Mouse (Mus musculus) limb, embryonic 14.5 days (tissue): Measurements from ENCODE around the gene Myzap. TPM values are rescaled to one million over a fixed set of nuclear protein-coding genes. Genes with fewer than 3 reads are reported as not detected.

Experiments
- ATAC-seq: fragments of 200-750 bp; cut with Nextera tagmentation; 2 replicates; pipeline ENCODE4 v1.8.0; 2017; ENCODE audit warnings: low read depth, moderate number of reproducible peaks, moderate TSS enrichment; ENCODE audit not compliant: low FRiP score
- DNase-seq: peaks from one replicate; pipeline ENCODE4 v3.0.0-alpha.2; 2015; ENCODE audit warnings: low spot score
- H3K27ac ChIP-seq: fragments of 300-500 bp; sonication (generic); replicated peaks from 2 replicates; pipeline ENCODE4 v1.5.1; 2014; ENCODE audit warnings: low read depth, mild to moderate bottlenecking, low read length, moderate library complexity, mixed read lengths
- H3K27me3 ChIP-seq: fragments of 300-500 bp; sonication (generic); 2 replicates; pipeline ENCODE4 v1.6.1; 2014; ENCODE audit warnings: low read length, mixed read lengths; ENCODE audit not compliant: control insufficient read depth, insufficient read depth
- H3K36me3 ChIP-seq: fragments of 300-500 bp; sonication (generic); 2 replicates; pipeline ENCODE4 v1.6.1; 2014; ENCODE audit warnings: mild to moderate bottlenecking, low read length, moderate library complexity, mixed read lengths; ENCODE audit not compliant: control insufficient read depth, insufficient read depth
- H3K4me1 ChIP-seq: fragments of 300-500 bp; sonication (generic); 2 replicates; pipeline ENCODE4 v1.6.1; 2014; ENCODE audit warnings: antibody characterized with exemption, low read length, mixed read lengths; ENCODE audit not compliant: control insufficient read depth, insufficient read depth
- H3K4me2 ChIP-seq: fragments of 300-500 bp; sonication (generic); replicated peaks from 2 replicates; pipeline ENCODE4 v1.6.1; 2014; ENCODE audit warnings: low read depth, mild to moderate bottlenecking, low read length, moderate library complexity; ENCODE audit not compliant: severe bottlenecking
- H3K4me3 ChIP-seq: fragments of 300-500 bp; sonication (generic); replicated peaks from 2 replicates; pipeline ENCODE4 v1.5.1; 2014; ENCODE audit warnings: low read length
- H3K9ac ChIP-seq: fragments of 300-500 bp; sonication (generic); 2 replicates; pipeline ENCODE4 v1.6.1; 2014; ENCODE audit warnings: mild to moderate bottlenecking, low read depth, low read length, moderate library complexity; ENCODE audit not compliant: severe bottlenecking
- H3K9me3 ChIP-seq: fragments of 300-500 bp; sonication (generic); 2 replicates; pipeline ENCODE4 v1.6.1; 2016; ENCODE audit warnings: low read length; ENCODE audit not compliant: control insufficient read depth
- POLR2A ChIP-seq: fragments of 200-500 bp; IDR thresholded peaks from 2 replicates; pipeline ENCODE4 v1.8.0; 2012; ENCODE audit warnings: inconsistent platforms, mild to moderate bottlenecking, moderate library complexity, borderline replicate concordance; ENCODE audit not compliant: insufficient read depth, insufficient read length; ENCODE audit errors: extremely low read depth
- WGBS: fragments of 180-500 bp; shearing (Covaris S2); extraction: QIAGEN DNeasy Blood & Tissue Kit; methylation state at CpG from one replicate; pipeline ENCODE4 v1.1.7; 2014; 5-methylcytosine and 5-hydroxymethylcytosine counted together
- polyA plus RNA-seq, 2 experiments: library from polyadenylated mRNA; depleted of rRNA in 1 of 2; stranded (reverse) in 1 of 2; unstranded in 1 of 2; fragments of >200 nt; fragmentation: Nextera tagmentation in 1 of 2; extraction: Ambion mirVana in 1 of 2; gene quantifications; 2 replicates each; pipeline versions ENCODE4 v1.2.1 to v1.2.3; 2012 to 2014

Myzap gene
- 27.8 and 33.1 TPM in 2 replicates for polyA plus RNA-seq (2012; rRNA removed)
- polyA plus RNA-seq (2014; fragmentation: Nextera tagmentation; extraction: Ambion mirVana): 16.1 TPM in 2 replicates

DNA sequence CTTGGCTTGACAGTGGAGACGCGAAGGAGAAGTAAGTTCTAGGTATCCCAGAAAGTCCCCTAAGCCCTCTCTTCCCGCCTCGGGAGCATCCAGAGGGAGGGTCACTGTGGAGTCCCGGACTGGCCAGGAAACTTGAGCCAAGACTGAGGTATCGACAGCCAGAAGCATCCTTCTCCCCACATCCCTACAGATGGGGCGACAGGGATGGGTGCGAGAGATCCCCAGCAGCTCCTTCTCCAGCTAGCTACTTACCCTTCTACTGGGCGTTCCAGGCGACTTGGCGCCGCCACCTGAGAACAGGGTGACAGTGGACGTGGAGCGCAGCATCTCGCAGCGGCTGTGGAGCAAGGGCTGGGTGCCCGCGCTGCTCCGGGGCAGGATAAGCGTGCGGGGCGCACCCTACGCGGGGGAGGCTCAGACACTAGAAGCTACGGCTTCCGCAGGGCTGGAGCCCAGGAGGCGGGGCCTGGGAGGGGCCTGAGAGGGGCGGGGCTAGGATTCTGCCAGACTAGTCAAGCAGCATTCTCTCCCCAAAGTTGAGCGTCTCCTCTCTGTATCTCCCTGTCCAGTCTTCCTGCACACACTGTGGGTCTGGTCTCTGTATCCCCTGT is at the start of gene Myzap:
TSS of gene Myzap (minus strand) at position 423 of the 611 bp plus-strand sequence.
- ATAC-seq (peak; percentile 89), DNase-seq (peak; percentile 86)
- Histone ChIP-seq H3K9ac (peak within 1 kb of the TSS; percentile 63), H3K4me3 (peak within 1 kb of the TSS; percentile 56), H3K27me3 (no peaks in the 10 kb centered on the region), H3K4me1 (peaks cover 13% of the 10 kb centered on the region; the same call in 1 of the 2 replicates), H3K4me2 (peak within 1 kb of the TSS; percentile 91), H3K27ac (no peak within 1 kb of the TSS), H3K36me3 (no peaks in the 10 kb centered on the region), H3K9me3 (no peaks in the 10 kb centered on the region)
- TF ChIP-seq POLR2A: no peak
- WGBS: 2% methylated on average over 28 of the region's 29 CpGs

GRCm38 (mm10) chr9:71640361-71640927 is 48.3 kb upstream of the Myzap start:
- no peaks in the 10 kb centered on the region for H3K27me3 ChIP-seq
- H3K36me3 ChIP-seq: no peaks in the 10 kb centered on the region
- 76% methylated on average over 4 of the region's 4 CpGs for WGBS
- H3K4me1 ChIP-seq: no peaks in the 10 kb centered on the region
- H3K9me3 ChIP-seq: peaks cover 5% of the 10 kb centered on the region; the same call in 1 of the 2 replicates
- no peak overlapping the region for H3K4me2 ChIP-seq
- ATAC-seq (no peak), DNase-seq (no peak)
- H3K9ac ChIP-seq: no peak overlapping the region
- no peak overlapping the region for H3K27ac ChIP-seq
- H3K4me3 ChIP-seq: no peak overlapping the region
- no peak for TF ChIP-seq POLR2A

DNA sequence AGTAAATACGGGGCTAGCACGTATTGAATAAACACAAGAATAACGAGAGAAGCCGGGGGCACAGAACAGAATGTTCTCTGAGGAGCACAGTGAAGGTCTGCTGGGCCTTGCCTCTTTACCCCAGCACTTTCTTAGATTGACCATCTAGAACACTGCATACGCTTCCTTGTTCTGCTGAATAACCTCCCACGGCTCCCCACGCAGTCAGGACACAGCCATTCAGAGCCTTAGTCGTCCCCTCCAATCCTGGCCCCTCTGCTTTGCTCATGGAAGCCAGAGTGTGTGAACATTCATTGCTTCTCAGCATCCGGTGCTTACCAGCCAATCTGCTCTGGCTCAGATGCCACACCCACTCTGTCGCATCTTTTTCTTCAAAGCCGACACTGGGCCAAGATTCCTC is 46.0 kb upstream of the Myzap start:
- Histone ChIP-seq H3K9ac (no peak overlapping the region), H3K4me1 (no peaks in the 10 kb centered on the region), H3K36me3 (no peaks in the 10 kb centered on the region), H3K4me2 (no peak overlapping the region), H3K4me3 (no peak overlapping the region), H3K27ac (no peak overlapping the region), H3K9me3 (peaks cover 5% of the 10 kb centered on the region; the same call in 1 of the 2 replicates), H3K27me3 (no peaks in the 10 kb centered on the region)
- 78% methylated on average over 11 of the region's 11 CpGs for WGBS
- TF ChIP-seq POLR2A: no peak
- DNase-seq (no peak), ATAC-seq (no peak)

DNA sequence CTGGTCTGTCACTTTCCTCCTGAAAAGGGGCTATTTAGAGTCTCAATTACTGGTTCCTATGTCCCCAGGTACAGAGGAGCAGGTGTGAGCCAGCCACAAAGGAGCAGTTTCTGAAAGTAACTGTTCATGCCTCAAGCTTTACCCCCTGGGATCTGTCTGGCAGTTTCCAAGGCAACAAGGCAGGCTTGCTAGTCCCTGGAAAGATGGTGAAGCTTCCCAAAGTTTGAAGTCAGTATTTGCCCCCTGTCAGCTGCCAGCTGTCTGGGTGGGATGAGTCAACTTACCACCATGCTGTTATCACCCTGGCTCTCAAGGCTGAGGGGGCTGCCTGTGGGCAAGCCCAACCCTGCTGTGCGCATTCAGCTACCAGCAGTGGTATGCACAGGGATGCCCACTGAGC is 44.7 kb upstream of the Myzap start:
- Histone ChIP-seq H3K4me2 (no peak overlapping the region), H3K9me3 (no peaks in the 10 kb centered on the region), H3K27ac (no peak overlapping the region), H3K4me1 (no peaks in the 10 kb centered on the region), H3K36me3 (no peaks in the 10 kb centered on the region), H3K9ac (no peak overlapping the region), H3K4me3 (no peak overlapping the region), H3K27me3 (no peaks in the 10 kb centered on the region)
- DNase-seq (no peak), ATAC-seq (no peak)
- 100% methylated on average over 1 of the region's 1 CpGs for WGBS
- no peak for TF ChIP-seq POLR2A

DNA sequence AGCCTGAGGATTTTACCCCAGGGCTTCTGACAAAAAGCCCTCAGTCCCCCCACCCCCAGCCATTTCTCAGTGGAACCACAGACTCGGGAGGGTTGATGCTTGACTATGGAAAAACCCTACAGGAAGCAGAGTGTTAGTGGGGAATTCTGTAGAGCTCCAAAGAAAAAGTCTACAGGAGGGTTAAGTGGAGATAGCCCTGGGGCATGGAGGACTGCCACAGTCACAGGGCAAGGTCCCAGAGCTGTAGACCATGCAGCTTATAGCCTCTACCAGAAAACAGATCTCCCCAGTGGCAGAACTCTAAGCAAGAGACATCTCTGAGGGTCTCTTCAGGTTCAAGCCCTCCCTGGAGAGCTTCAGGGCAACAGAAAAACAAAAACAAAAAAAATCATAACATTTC is 43.5 kb upstream of the Myzap start:
- H3K9ac ChIP-seq: no peak overlapping the region
- no peaks in the 10 kb centered on the region for H3K4me1 ChIP-seq
- no peaks in the 10 kb centered on the region for H3K9me3 ChIP-seq
- no peak for TF ChIP-seq POLR2A
- no peak overlapping the region for H3K27ac ChIP-seq
- H3K27me3 ChIP-seq: no peaks in the 10 kb centered on the region
- H3K36me3 ChIP-seq: no peaks in the 10 kb centered on the region
- H3K4me3 ChIP-seq: no peak overlapping the region
- 63% methylated on average over 1 of the region's 1 CpGs for WGBS
- DNase-seq: no peak
- H3K4me2 ChIP-seq: no peak overlapping the region
- no peak for ATAC-seq
